Mouse (Mus musculus): Measurements from ENCODE around the gene Sparc.
"Not testable (repeated sequence)": the region's sequence is repeated elsewhere in the genome, so short reads cannot be mapped to it uniquely, and the experiment has no call there.

The Sparc gene

GRCm38 (mm10) chr11:55436089-55436488 lies 13.1 kb upstream of the Sparc start:
- no peak for DNase-seq (ENCODE audit: low read depth, low spot score)

- DNase-seq (ENCODE audit: low read depth, low spot score) = no peak
These were observed 10.0 kb upstream of the Sparc start for GRCm38 (mm10) chr11:55432981-55433380.

GRCm38 (mm10) chr11:55429973-55430372 lies 7.0 kb upstream of the Sparc start:
- DNase-seq (ENCODE audit: low read depth, low spot score) = no peak

DNA sequence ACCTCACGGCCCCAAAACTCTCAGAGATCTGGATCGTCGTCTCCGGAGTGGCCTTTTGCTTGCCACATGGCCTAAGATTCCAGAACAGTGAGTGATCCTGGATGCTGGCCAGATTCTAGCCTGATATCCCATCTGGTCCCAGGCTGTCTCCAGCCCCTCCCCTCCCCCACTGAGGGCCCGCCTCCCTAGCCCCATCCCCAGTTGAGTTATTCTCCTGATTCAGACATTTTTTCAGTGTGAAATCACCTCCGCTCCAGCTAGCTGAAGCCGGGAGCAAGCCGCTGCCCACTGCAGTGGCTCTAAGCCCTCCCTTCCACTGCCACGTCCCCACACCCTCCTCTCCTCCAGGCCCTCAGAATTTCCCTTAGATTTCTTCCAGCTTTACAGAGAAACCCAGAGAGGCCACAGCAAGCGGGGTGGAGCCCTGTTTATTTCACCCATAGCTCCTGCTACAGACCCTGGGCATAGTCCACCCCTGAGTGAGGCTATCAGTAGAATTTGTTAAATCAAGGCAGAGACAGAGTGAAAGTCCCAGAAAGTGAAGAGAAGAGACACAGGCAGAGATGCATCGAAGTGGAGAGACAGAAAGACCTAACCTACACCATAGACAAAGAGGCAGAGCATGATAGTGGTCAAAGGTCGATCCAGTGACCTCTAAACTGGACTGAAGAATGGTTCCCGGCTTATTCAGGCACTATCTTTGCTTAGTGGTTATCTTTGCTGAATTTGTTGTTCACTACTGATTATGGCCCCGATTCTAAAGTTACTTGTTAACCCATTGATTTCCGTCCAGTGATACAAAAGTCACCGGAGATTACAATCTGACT lies 5.4 kb upstream of the Sparc start:
- DNase-seq (ENCODE audit: low read depth, low spot score) = no peak

- no peak for DNase-seq (ENCODE audit: low read depth, low spot score)
These were observed 1.9 kb upstream of the Sparc start for GRCm38 (mm10) chr11:55424746-55425360.

DNA sequence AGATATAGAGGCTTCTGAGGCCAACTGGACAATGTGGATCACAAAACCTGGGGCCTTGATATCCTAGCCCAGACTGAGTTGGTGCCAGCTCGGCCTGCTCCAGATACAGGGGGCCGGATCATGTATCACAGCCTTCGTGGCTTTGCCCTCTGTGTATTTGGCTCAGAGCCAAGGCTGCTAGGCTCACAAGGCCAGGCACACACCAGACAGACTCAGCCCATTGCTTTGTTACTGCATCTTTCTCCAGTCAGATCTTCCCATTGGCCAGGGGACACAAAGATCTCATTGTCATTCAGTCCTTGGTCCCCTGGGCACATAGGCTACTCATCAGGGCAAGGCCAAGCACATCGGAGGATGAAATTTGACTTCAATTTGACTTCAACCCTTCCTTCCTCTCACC lies 773 bp upstream of the Sparc start:
- no peak for DNase-seq (ENCODE audit: low read depth, low spot score)

DNA sequence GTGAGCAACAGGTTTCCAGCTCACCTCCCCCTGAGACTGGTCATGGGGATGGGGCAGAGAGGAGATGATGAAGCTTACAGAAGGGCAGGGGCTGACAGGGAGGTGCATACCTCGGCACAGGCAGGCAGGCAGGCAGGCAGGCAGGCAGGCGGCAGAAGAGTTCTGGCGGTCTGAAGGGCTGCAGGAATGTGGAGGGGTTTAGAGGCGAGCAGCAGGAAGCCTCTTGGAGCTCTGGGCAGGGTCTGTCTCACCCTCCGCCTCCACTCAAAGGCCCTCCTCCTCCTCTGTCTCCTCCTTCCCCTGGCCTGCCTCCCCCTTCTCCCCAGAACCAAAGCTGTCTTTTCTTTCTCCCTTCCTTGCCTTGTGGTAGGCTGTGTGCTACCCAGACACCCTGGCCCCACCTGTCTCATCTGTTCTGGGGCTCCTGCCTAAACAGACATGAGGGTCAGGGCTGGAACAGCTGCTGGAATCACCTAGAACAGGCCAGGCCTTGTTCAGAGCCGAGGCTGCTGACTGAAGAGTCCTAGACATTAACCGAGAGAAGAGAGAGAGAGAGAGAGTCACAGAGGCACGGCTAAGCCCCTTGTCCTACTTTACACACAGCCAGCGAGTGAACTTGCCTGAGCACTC lies 3.2 kb downstream of the Sparc start:
- DNase-seq (ENCODE audit: low read depth, low spot score) = no peak

- DNase-seq (ENCODE audit: low read depth, low spot score) = no peak
These were observed 3.7 kb downstream of the Sparc start for GRCm38 (mm10) chr11:55419296-55419677.

DNA sequence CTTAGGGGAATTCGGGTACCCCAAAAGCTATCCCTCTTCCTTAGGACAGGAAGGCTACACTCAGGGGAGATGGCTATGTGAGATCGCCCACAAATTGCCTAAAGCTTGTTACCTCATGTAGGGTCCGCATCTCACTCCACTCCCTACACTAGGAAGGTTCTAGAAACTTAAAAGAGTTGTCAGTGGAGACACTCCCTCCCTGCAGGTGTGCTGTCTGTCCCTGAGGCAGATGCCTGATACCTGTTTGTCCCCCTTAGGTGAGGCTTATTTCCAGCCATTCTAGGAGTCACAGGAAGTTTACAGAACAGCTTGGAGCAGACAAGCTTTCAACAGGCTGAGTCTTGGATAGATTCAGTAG lies 4.3 kb downstream of the Sparc start:
- DNase-seq (ENCODE audit: low read depth, low spot score) = no peak

DNA sequence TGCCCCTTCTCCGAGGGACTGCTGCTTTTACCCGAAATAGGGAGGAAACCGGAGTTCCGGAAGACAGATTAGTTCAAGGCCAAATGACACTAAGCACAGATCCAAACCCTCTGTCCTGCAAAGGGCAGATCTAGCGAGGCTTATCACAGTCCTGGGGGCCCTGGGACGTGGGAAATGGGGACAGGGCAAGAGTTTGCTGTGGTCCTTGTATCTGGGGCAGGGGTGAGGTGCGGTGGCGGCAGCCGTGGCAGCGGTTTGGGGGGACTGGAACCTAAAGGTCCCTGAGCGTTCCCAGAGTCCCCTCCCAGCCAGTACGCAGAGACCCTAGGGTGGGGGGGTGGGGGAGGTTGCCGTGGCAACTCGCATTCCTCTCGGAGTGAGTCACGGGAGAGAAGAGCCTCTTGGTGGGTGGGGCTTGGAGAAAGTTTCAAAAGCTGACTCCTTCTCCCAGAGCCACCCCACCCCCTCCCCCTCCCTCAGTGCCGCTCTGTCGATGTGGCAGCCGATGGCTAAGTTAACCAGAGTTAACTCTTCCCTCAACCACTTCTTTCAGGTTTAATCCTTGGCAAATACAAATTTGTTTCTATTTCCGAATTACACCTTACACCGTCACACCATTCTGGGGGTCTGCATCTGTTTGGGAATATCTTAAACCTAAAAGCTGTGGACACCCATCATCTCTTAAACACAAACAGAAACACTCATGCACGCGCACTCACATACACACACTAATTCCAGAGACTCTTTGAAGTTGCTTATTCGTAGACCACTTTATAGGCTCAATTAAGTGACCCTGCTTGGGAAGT lies 4.9 kb downstream of the Sparc start:
- DNase-seq (ENCODE audit: low read depth, low spot score) = no peak

GRCm38 (mm10) chr11:55416609-55417265 lies 6.2 kb downstream of the Sparc start:
- DNase-seq (ENCODE audit: low read depth, low spot score) = no peak

GRCm38 (mm10) chr11:55415731-55416130 lies 7.3 kb downstream of the Sparc start:
- not testable (repeated sequence) for DNase-seq (ENCODE audit: low read depth, low spot score)

DNA sequence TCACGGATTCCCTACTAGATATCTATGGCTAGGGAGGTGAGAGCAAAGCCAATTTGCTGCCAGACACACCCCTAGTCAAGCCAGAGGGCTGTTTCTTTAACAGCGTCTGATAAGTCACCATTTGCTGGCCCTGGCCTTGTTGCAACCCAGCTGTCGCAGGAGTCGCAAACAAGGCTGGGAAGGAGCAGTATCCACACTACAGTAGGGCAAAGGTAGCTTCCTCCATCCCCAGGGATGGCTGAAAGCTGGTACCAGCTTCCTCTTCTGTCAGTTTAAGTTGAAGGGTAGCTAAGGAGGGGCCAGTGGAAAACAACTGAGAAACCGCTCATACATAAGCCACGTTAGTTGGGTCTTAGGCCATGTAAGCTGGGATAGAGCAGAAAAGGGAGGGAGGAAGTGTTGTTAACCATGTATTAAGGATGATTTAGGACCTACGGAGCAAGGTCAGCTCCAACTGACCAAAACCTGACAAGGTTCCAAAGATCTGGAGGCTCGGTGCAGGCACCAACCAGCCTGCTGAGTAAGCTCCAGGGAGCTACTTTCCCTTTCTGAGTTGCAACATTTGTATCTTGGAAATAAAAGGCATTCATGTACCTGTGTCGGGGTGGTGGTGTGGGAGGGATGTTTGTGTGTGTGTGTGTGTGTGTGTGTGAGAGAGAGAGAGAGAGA lies 7.8 kb downstream of the Sparc start:
- DNase-seq (ENCODE audit: low read depth, low spot score) = no peak

DNA sequence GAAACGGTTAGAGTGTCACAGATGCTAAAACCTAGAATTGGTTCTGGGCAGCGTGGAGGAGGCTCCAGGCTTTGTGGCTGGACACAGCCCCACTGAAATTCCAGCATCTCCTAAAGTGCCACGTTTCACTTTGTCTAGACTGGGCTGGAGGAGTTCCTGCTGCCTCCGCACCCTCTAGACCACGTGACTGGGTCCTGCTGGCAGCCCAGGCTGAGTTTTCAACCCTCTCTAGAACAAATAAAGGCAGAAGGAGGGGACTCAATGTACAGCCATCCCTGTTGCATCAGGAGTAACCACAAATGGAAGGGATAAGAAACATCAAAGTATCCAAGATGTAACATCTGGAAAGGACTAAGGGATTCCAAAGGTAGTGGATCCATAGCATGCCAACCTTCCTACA lies 8.7 kb downstream of the Sparc start:
- DNase-seq (ENCODE audit: low read depth, low spot score) = no peak

DNA sequence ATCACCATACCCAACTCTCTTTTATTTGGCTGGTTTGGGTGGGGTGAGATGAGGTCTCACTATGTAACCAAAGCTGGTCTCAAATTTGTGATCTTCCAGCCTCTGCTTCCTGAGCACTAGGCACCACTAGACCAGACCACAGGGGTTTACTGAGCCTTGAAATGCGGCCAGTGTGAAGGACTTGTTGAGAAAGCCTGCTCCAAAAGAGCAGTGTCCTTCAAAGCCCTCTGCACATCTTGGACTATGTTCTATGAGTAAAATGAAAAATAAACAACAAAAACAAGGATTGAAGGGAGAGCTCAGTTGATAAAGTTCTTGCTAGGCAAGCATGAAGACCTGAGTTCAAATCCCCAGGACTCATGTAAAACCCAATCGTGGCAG lies 9.6 kb downstream of the Sparc start:
- DNase-seq (ENCODE audit: low read depth, low spot score) = no peak

DNA sequence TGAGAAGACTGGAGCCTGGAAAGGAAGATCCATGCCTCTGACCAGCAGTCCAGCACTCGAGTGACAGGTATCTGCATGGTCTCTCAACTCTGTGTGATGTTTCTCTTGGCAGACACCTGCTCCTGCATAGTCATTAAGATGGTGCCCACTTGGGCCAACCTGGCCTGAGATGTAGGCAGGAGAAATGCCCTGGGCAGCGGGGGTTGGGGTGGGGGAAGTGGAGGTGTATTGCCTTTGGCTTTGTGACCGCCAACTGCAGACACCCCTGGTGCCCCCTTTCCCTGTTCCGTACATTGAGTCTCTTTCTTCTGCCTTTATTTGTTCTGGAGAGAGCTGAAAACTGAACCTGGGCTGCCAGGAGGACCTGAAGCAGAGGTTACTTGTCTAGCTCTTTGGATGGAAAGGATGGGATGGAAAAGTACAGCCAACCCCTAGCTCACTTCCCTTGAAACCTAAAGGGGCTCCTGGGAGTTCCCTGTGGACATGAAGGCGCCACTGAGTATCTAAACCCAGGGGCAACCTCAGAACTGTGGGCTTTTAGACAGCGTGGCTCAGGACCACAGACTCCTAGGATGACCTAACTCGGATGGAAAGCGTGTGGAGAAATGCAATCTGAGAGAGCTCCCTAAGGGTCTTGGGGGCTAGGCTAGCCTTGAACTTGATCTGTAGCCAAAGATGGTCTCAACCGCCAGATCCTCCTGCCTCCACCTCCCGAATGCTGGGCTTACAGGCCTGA lies 10.1 kb downstream of the Sparc start:
- no peak for DNase-seq (ENCODE audit: low read depth, low spot score)

DNA sequence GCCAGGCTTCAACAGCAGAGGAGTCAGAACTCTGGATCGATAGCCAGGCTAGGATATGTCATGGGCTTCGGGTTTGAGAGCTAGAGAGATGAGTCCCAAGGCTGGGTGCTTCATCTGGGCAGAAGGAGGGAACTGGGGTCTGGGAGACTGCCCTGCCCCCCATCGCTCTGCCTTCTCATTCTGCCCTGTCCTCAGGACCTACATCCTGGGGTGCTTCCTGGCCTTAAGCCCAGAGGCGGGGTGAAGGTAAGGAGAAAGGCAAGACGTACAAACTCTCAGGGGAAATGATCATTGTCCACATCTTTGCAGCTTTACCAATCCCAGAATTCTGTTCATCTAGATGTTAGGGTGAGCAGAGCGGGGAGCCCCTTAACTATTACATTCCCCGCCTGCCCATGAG lies 10.9 kb downstream of the Sparc start:
- no peak for DNase-seq (ENCODE audit: low read depth, low spot score)

- DNase-seq (ENCODE audit: low read depth, low spot score) = no peak
These were observed 12.5 kb downstream of the Sparc start for GRCm38 (mm10) chr11:55410502-55410901.

- no peak for DNase-seq (ENCODE audit: low read depth, low spot score)
These were observed 13.0 kb downstream of the Sparc start for GRCm38 (mm10) chr11:55410005-55410404.

DNA sequence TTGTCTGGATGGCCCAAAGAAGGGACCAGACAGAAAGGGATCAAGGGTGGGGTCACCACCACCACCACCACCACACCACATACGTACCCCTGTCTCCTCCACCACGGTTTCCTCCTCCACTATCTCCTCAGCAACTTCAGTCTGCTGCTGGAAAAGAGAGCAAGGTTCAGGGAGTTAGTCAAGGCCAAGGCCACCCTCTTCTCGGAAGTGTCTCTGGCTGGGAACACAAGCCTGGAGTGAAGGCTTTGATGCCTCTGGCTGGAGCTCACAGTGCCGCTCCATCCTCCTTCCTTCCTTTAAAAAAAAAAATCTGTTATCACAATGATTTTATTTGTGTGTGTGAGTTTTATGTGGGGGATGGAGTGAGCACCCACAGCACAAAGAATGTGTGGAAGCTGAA lies 15.8 kb downstream of the Sparc start:
- no peak for DNase-seq (ENCODE audit: low read depth, low spot score)
